Mouse (Mus musculus) E14TG2a.4 (cell line): ENCODE data around the gene Fap.

Experiments
- CTCF ChIP-seq: conservative IDR thresholded peaks from 2 replicates; pipeline ENCODE4 v1.5.1; 2014; ENCODE audit warnings: low read length
- POU5F1 ChIP-seq: IDR thresholded peaks from 2 replicates; pipeline ENCODE4 v1.6.1; 2014; ENCODE audit warnings: low read length, borderline replicate concordance

DNA sequence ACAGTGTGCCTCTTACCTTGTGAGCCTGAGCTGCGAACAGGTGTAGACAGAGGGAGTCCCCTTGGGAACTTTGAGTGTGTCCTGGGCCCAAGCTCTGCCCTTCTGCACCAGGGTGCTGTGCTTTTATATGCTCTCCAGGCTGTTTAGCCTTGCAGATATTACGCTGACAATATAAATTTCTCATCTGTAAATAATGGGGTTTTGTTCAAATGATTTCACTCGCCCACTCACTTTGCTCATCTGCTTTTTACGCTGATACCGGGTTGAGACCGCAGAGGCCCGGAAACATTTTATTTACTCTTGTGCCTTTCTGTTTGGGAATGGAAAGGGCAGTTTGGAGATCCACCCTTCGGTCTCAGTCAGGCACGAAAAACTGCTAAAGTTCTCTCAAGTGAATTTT, 90.3 kb downstream of the Fap start, which contains the start of gene Gcg:
- TF ChIP-seq CTCF, result no peak
- no peak for TF ChIP-seq POU5F1
